Mouse (Mus musculus) cerebellum, adult 2 months (tissue): ENCODE measurements at regions not wholly inside any gene's neighbourhood (a gene's known extent, or its start where the extent isn't known, plus 50 kb on each side); places are given as distances from the start of the nearest gene placed in this dataset.

Source experiments
- CTCF ChIP-seq: fragments of 200-500 bp; IDR thresholded peaks from 2 replicates; pipeline ENCODE4 v1.5.1; 2011; ENCODE audit warnings: low read depth, mild to moderate bottlenecking, control low read depth, low read length, moderate library complexity, borderline replicate concordance; ENCODE audit not compliant: insufficient read depth
- POLR2A ChIP-seq: fragments of 200-500 bp; IDR thresholded peaks from 2 replicates; pipeline ENCODE4 v1.6.1; 2011; ENCODE audit warnings: low read length, control low read depth, borderline replicate concordance; ENCODE audit not compliant: insufficient read depth

DNA sequence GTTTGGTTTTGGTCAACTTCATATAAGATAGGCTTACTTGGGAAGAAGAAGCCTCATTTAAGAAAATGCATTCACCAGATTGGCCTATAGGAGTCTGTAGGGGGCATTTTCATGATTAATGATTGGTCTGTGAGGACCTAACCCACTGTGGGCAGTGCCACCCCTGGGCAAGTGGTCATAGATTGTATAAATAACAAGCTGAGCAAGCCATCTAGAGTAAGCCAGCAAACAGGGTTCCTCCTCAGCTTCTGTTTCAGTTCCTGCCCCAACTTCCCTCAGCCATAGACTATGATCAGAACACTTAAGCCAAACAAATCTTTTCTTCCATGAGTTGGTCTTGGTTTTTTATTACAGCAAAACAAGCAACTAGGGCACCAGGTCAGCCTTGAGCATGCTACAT is 220.2 kb upstream of the Marcks start:
- TF ChIP-seq CTCF (no peak), POLR2A (no peak)
